Mouse (Mus musculus) bone marrow macrophage, adult 2 months (primary cell): ENCODE data around the gene Tspan18.

Experiments used
- CTCF ChIP-seq: IDR thresholded peaks from 2 replicates; pipeline ENCODE4 v1.5.1; 2012; ENCODE audit warnings: low read depth, mild to moderate bottlenecking, low read length, moderate library complexity
- POLR2A ChIP-seq: IDR thresholded peaks from 2 replicates; pipeline ENCODE4 v1.6.1; 2012; ENCODE audit warnings: mild to moderate bottlenecking, low read depth, low read length, borderline replicate concordance

GRCm38 (mm10) chr2:93201997-93202396 is 132.3 kb downstream of the Tspan18 start:
- TF ChIP-seq CTCF = no peak
- TF ChIP-seq POLR2A = no peak
